Mouse (Mus musculus): ENCODE measurements around the gene Kansl1l. TPM values are rescaled to one million over a fixed set of nuclear protein-coding genes. Genes with fewer than 3 reads are reported as not detected.
"Not testable (repeated sequence)": the region's sequence is repeated elsewhere in the genome, so short reads cannot be mapped to it uniquely, and the experiment has no call there.

Kansl1l gene
- total RNA-seq, 4 experiments from 2014 or later: 21.4 to 24.1 (median 23.0) TPM

DNA sequence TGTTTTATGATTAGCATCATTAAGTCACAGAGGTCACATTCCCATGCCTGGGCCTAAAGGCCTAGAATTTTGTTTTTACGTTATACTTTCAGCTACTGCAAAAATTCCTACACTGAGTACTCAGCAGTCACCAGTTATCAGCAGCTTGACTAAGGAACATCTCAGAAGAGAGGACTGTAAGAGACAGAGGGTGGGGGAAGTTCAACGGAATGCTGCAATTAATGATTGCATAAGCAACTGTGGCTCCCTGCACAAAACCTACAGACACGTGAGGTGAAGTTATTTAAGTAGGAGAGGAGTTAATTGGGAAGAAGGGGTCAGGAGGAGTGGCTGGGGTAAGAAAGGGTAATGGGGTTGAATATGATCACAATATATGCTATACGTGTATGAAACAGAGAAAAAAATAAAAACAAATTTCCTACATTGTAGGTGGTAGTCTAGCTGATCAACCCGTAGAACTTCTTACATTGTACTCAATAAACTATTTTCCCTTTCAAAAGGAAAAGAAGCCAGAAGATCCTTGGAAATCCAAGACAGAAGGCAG lies 117.1 kb downstream of the Kansl1l start:
- no peak for DNase-seq (ENCODE audit: low spot score in 2 of 2)

- not testable (repeated sequence) for DNase-seq (ENCODE audit: low spot score in 2 of 2)
Observed at GRCm38 (mm10) chr1:66699630-66700029, 117.7 kb downstream of the Kansl1l start.

- DNase-seq (ENCODE audit: low spot score in 2 of 2): no peak
Observed at GRCm38 (mm10) chr1:66695296-66695695, 122.1 kb downstream of the Kansl1l start.

DNA sequence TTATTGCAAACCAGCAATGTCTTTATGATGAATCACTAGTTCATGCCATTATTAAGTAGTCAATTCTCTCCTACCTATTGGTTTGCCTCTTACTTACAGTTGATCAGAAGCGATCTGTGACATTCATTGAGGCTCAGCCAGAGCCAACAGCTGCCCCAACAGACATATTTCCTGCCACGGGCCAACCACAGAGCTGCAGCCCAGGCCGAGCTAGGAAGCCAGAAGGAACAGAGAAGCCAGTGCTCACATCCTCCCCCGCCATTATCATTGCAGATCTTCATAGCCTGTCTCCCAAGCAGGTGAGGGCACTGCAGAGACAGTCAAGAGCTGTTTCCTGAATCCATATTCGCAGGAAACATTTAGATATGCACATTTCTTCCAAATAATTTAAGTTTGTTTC lies 123.1 kb downstream of the Kansl1l start:
- no peak for DNase-seq (ENCODE audit: low spot score in 2 of 2)

DNA sequence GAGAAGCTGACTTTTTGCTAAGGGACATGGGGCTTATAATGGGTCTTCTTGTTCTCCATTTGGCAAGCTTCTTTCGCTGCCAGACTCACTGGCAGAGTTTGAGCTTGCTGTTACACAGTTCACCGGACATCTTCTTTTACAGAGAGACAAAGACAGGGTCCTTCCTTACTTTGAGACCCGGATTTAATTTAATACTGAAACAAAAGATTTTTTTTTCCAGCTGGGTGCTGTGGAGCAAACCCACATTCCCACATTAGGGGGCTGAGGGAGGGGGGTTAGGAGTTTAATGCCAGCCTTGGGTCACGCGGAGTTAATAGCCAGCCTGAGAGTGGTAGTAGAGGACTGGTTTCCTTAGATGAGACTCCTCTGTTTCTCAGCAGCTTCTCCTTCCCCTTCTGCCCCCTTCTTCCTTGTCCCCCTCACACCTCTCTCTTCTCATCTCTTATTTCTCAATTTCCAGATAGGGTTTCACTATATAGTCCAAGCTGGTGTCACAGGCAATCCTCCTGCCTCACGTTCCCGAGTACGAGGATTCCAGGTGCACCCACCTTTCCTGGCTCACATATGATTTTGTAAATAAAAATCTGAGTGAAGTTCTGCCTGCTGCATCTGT lies 124.5 kb downstream of the Kansl1l start:
- no peak for DNase-seq (ENCODE audit: low spot score in 2 of 2)

GRCm38 (mm10) chr1:66692308-66692707 lies 125.1 kb downstream of the Kansl1l start:
- DNase-seq (ENCODE audit: low spot score in 2 of 2): no peak

GRCm38 (mm10) chr1:66691772-66692171 lies 125.6 kb downstream of the Kansl1l start:
- DNase-seq (ENCODE audit: low spot score in 2 of 2): no peak

DNA sequence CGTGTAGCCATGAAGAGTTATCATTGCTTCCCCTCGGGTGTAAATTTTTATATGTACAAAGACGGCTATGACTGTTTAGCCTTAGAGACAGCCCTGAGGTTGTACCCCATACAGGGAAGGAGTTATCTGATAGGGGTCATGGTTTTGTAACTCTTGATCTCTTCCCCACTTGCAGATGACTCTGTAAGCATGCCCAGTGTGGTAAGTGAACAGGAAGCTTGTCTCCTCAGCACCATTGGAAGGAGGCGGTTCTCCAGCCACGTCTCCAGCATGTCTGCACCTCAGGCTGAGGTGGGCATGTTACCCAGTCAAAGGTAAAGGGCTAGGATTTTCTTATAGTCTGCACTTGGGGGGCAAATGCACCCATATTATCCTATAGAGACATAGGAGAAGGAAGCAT lies 134.4 kb downstream of the Kansl1l start:
- no peak for DNase-seq (ENCODE audit: low spot score in 2 of 2)

DNA sequence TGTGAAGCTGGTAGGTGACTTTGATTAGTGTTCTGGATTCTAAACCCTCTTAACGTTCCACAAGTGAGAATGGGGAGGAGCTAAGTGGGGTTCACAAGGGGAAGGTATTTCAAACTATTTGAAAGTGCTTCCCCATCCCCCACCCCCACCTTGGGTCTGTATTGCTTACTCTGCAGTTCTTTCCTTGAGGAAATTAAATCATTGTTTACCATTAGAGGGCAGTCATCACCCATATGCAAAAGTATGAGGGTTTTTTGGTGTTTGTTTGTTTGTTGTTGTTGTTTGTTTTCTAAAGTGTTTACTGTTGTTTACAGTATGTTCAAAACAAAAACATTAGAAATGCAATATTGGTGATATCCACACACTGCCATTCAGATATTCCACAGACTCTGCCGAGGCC lies 138.7 kb downstream of the Kansl1l start:
- DNase-seq (ENCODE audit: low spot score in 2 of 2): no peak

DNA sequence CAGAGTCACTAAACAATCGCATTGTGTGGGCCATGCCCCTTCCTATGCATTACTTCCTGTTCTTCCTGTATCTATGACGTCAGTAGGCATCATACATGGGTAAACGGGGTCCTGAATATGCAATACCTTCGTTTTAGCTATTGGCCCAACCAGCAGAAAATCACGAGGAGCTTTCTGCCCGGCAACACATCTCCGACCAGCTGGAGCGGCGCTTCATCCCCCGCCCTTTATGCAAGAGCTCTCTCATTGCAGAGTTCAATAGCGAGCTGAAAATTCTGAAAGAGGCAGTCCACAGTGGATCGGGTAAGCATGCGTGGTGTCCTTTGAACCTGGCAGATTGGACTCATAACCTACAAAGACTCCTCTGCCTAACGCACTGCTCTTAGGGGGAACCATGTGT lies 139.4 kb downstream of the Kansl1l start:
- no peak for DNase-seq (ENCODE audit: low spot score in 2 of 2)

GRCm38 (mm10) chr1:66672812-66673211 lies 144.6 kb downstream of the Kansl1l start:
- no peak for DNase-seq (ENCODE audit: low spot score in 2 of 2)

GRCm38 (mm10) chr1:66671475-66671874 lies 145.9 kb downstream of the Kansl1l start:
- no peak for DNase-seq (ENCODE audit: low spot score in 2 of 2)

Other genes starting within 250 kb of the Kansl1l start
- gene Rpe, start 116.7 kb downstream of the Kansl1l start, total RNA-seq (2022): 10 to 100 TPM in 2 of 4 experiments, 1 to 10 TPM in 2; 9.2 to 14.0 (median 10.3) TPM
- gene Acadl, start 45.7 kb upstream of the Kansl1l start, total RNA-seq (2022): 100 to 1,000 TPM; 221 to 291 (median 229) TPM
- over 10,000 TPM; 15,323 to 21,985 (median 20,714) TPM for gene Myl1, start 127.8 kb upstream of the Kansl1l start, total RNA-seq (2022)
- 10 to 100 TPM; 35.2 to 41.6 (median 38.1) TPM for gene Lancl1, start 221.3 kb upstream of the Kansl1l start, total RNA-seq (2022)

Measured in gastrocnemius, adult 8-10 months (tissue).